16 mouse cellular contexts compared by ENCODE assay signal in genomic region chr1:192880130-192880529, GRCm38 (mm10). TPM values are rescaled to one million over a fixed set of nuclear protein-coding genes. Genes with fewer than 3 reads are reported as not detected.
DNase-seq lines count a peak whose midpoint lies in the region; ATAC-seq and TF ChIP-seq lines count a peak whose summit lies in the region.
"Had no signal": no experiment of that assay in that cellular context is flagged by ENCODE, and none has a peak within 500 bp of the region (broad histone marks: within the 10 kb centered on the region; RNA-seq: fewer than 3 reads in every experiment).

No protein-coding gene starts in this region.

- no peaks in the 10 kb centered on the region for H3K36me3 ChIP-seq in heart, postnatal 0 days (replicated peaks; ENCODE audit: control insufficient read depth, insufficient read depth, low read length)
- H3K36me3 ChIP-seq in lung, postnatal 0 days (ENCODE audit: insufficient read depth, low read length): no peaks in the 10 kb centered on the region
- H3K36me3 ChIP-seq in MEL (ENCODE audit: control insufficient read depth in 1 of 2, insufficient read depth in 2 of 2, low read length in 2 of 2): no peaks in the 10 kb centered on the region
- H3K36me3 ChIP-seq: forebrain, embryonic 15.5 days; midbrain, embryonic 12.5 days had no signal

- no peak overlapping the region for H3K4me3 ChIP-seq in heart, postnatal 0 days (ENCODE audit: low read depth, low read length)
- no peak overlapping the region for H3K4me3 ChIP-seq in lung, postnatal 0 days (ENCODE audit: low read depth, low read length)
- no peak overlapping the region for H3K4me3 ChIP-seq in lung, adult 2 months (replicated peaks; ENCODE audit: extremely low read depth, low read depth, low read length)
- no peak overlapping the region for H3K4me3 ChIP-seq in MEL (ENCODE audit: control insufficient read depth in 1 of 2, insufficient read depth in 1 of 2, low read depth in 2 of 2, low read length in 2 of 2)
- H3K4me3 ChIP-seq: forebrain, embryonic 15.5 days; midbrain, embryonic 12.5 days had no signal

- H3K27ac ChIP-seq in heart, postnatal 0 days (ENCODE audit: low read depth): no peak overlapping the region
- H3K27ac ChIP-seq in lung, postnatal 0 days (ENCODE audit: low read length): no peak overlapping the region
- no peak overlapping the region for H3K27ac ChIP-seq in MEL (ENCODE audit: control insufficient read depth, low read depth, low read length)
- H3K27ac ChIP-seq: midbrain, embryonic 12.5 days had no signal

- H3K9me3 ChIP-seq in heart, postnatal 0 days (replicated peaks; ENCODE audit: control insufficient read depth, low read length): no peaks in the 10 kb centered on the region
- H3K9me3 ChIP-seq in lung, postnatal 0 days (ENCODE audit: low read length): no peaks in the 10 kb centered on the region
- H3K9me3 ChIP-seq in MEL (replicated peaks; ENCODE audit: insufficient read depth, low read length): no peaks in the 10 kb centered on the region
- H3K9me3 ChIP-seq: forebrain, embryonic 15.5 days; midbrain, embryonic 12.5 days had no signal

- WGBS in heart, postnatal 0 days: 81% methylated on average over 4 of the region's 4 CpGs
- 76% methylated on average over 4 of the region's 4 CpGs for WGBS in lung, postnatal 0 days
- WGBS in lung, adult 2 months: 72% methylated on average over 4 of the region's 4 CpGs

- no peaks in the 10 kb centered on the region for H3K4me1 ChIP-seq in heart, postnatal 0 days (ENCODE audit: control insufficient read depth, insufficient read depth)
- no peaks in the 10 kb centered on the region for H3K4me1 ChIP-seq in lung, postnatal 0 days (ENCODE audit: insufficient read depth, low read depth, low read length)
- no peaks in the 10 kb centered on the region for H3K4me1 ChIP-seq in lung, adult 2 months (ENCODE audit: control insufficient read depth, insufficient read depth, low read length)
- no peaks in the 10 kb centered on the region for H3K4me1 ChIP-seq in MEL (ENCODE audit: control insufficient read depth in 1 of 2, insufficient read depth in 2 of 2, low read length in 2 of 2)
- H3K4me1 ChIP-seq: forebrain, embryonic 15.5 days; midbrain, embryonic 12.5 days had no signal

- no peaks in the 10 kb centered on the region for H3K27me3 ChIP-seq in heart, postnatal 0 days (ENCODE audit: control insufficient read depth, insufficient read depth, low read length)
- H3K27me3 ChIP-seq in lung, postnatal 0 days (replicated peaks; ENCODE audit: insufficient read depth, low read length): no peaks in the 10 kb centered on the region
- H3K27me3 ChIP-seq in MEL (ENCODE audit: control insufficient read depth in 1 of 2, insufficient read depth in 2 of 2, low read length in 2 of 2): no peaks in the 10 kb centered on the region
- H3K27me3 ChIP-seq: forebrain, embryonic 15.5 days; midbrain, embryonic 12.5 days had no signal

- peak; percentile 4; the same call in 1 of the 2 replicates for TF ChIP-seq RAD21 in MEL (IDR thresholded peaks at IDR 0.05; ENCODE audit: low read depth, low read length)

- H3K79me2 ChIP-seq in MEL (ENCODE audit: control insufficient read depth, insufficient read depth, low read length, poor library complexity): no peaks in the 10 kb centered on the region

- TF ChIP-seq POLR2A in lung, adult 2 months (IDR thresholded peaks at IDR 0.05; ENCODE audit: borderline replicate concordance, extremely low read depth, low read depth, low read length): no peak
- TF ChIP-seq POLR2A in MEL (IDR thresholded peaks at IDR 0.05; ENCODE audit: control insufficient read depth in 1 of 2, insufficient read depth in 1 of 2, low read depth in 1 of 2, low read length in 2 of 2, poor library complexity in 1 of 2): no peak

- DNase-seq in heart, postnatal 0 days (ENCODE audit: low spot score): no peak
- no peak for DNase-seq in heart, adult 9 months (ENCODE audit: low spot score in 2 of 2)
- DNase-seq in lung, postnatal 0 days (ENCODE audit: low spot score): peak; percentile 21
- no peak for DNase-seq in lung, adult 2 months
- peak; percentile 20 for DNase-seq in MEL (ENCODE audit: low read depth, low spot score)
- DNase-seq in MN1 (ENCODE audit: low spot score): no peak
- DNase-seq: adrenal gland, adult 2 months; cerebellum, adult 11-12 months; gastrocnemius, postnatal 10 days; kidney, postnatal 14 days had no signal

- no peak for TF ChIP-seq EP300 in heart, postnatal 0 days (IDR thresholded peaks at IDR 0.05; ENCODE audit: low read depth)
- no peak for TF ChIP-seq EP300 in lung, postnatal 0 days (IDR thresholded peaks at IDR 0.05)
- TF ChIP-seq EP300 in MEL (IDR thresholded peaks at IDR 0.05; ENCODE audit: low read depth in 1 of 2, low read length in 2 of 2): no peak

- no peak overlapping the region for H3K9ac ChIP-seq in heart, postnatal 0 days (replicated peaks; ENCODE audit: low read depth, low read length)
- no peak overlapping the region for H3K9ac ChIP-seq in lung, postnatal 0 days (replicated peaks; ENCODE audit: low read depth)
- no peak overlapping the region for H3K9ac ChIP-seq in MEL (ENCODE audit: control insufficient read depth, low read depth, low read length, poor library complexity, severe bottlenecking)
- H3K9ac ChIP-seq: forebrain, embryonic 15.5 days; midbrain, embryonic 12.5 days had no signal

- H3K4me2 ChIP-seq in heart, postnatal 0 days (ENCODE audit: low read depth, low read length): no peak overlapping the region
- no peak overlapping the region for H3K4me2 ChIP-seq in lung, postnatal 0 days (replicated peaks; ENCODE audit: low read depth, low read length)
- H3K4me2 ChIP-seq: forebrain, embryonic 15.5 days; heart, embryonic 11.5 days; liver, embryonic 11.5 days; midbrain, embryonic 12.5 days had no signal

- TF ChIP-seq CTCF in heart, postnatal 0 days (IDR thresholded peaks at IDR 0.05; ENCODE audit: low read depth): 0 out of 2 replicates have a peak, but pooled peaks have one; percentile 12
- peak; percentile 48 for TF ChIP-seq CTCF in lung, postnatal 0 days (IDR thresholded peaks at IDR 0.05)
- TF ChIP-seq CTCF in lung, adult 2 months (IDR thresholded peaks at IDR 0.05; ENCODE audit: insufficient read depth, low read length): no peak
- TF ChIP-seq CTCF in MEL (IDR thresholded peaks at IDR 0.05 in 2 of 3, conservative IDR thresholded peaks at IDR 0.05 in 1 of 3; ENCODE audit: control insufficient read depth in 1 of 3, insufficient read depth in 1 of 3, low read depth in 2 of 3, low read length in 3 of 3, poor library complexity in 1 of 3, severe bottlenecking in 1 of 3): peak in 2 of 3 experiments; percentile 15 to 35; a peak in 2 of 6 replicates

- no peak for ATAC-seq in heart, postnatal 0 days (ENCODE audit: insufficient read depth, low read depth)
- ATAC-seq in lung, postnatal 0 days: no peak
- 0 out of 2 replicates have a peak, but pooled peaks have one; percentile 51 for ATAC-seq in megakaryocyte-erythroid progenitor cell, adult 5-6 weeks (replicated peaks; ENCODE audit: low FRiP score, low TSS enrichment, poor library complexity, severe bottlenecking)
- ATAC-seq: forebrain, embryonic 15.5 days had no signal

TF ChIP-seq in MEL, 35 proteins besides CTCF, POLR2A, EP300 and RAD21:
- TF ChIP-seq SMC3 (IDR thresholded peaks at IDR 0.05; ENCODE audit: low read depth, low read length) (peak; percentile 3; the same call in 1 of the 2 replicates), MXI1 (IDR thresholded peaks at IDR 0.05; ENCODE audit: low read depth, low read length) (no peak)

RNA-seq across cellular contexts. Expression of gene Sertad4, which starts 24.6 kb away (rescaled TPM):
- 2.3 and 4.0 TPM in 2 replicates for total RNA-seq in heart, postnatal 0 days (2014; rRNA removed; ENCODE audit: low replicate concordance)
- polyA plus RNA-seq in heart, postnatal 0 days (2015; fragmentation: Nextera tagmentation; extraction: Ambion mirVana): 5.0 and 5.5 TPM in 2 replicates
- polyA plus RNA-seq in lung, postnatal 0 days (2015; fragmentation: Nextera tagmentation; extraction: Ambion mirVana): 3.2 and 3.4 TPM in 2 replicates
- 1.3 and 1.7 TPM in 2 replicates for polyA plus RNA-seq in lung, adult 2 months (2012; rRNA removed)
- not detected in 2 replicates for total RNA-seq in MEL (2012; rRNA removed)
- not detected for polyA plus RNA-seq in MEL (2012; ENCODE audit: insufficient read depth in 1 of 2, insufficient read length in 2 of 2, low read depth in 1 of 2, low replicate concordance in 2 of 2, missing spikeins in 1 of 2)
- 0.57 TPM in 1 of 2 replicates, not detected in the other for total RNA-seq in megakaryocyte-erythroid progenitor cell, adult 5-6 weeks (2014; fragmentation: Nextera tagmentation)
- total RNA-seq in megakaryocyte-erythroid progenitor cell, adult 5-6 weeks (2017): not detected in 2 replicates
- total RNA-seq: hematopoietic stem cell, adult 5-6 weeks had no signal

Comparison
In these comparisons a context has a peak if more than half of its experiments do, and no peak if none do; other contexts are left out.
1. DNase-seq: peak in lung, postnatal 0 days (single experiment) and MEL (single experiment); none in heart, postnatal 0 days (single experiment), heart, adult 9 months (0 of 2), lung, adult 2 months (single experiment) and MN1 (single experiment).